Mouse (Mus musculus) CH12.LX (cell line): ENCODE results near the gene Mgat5b. TPM values are rescaled to one million over a fixed set of nuclear protein-coding genes. Genes with fewer than 3 reads are reported as not detected.

ENCODE experiments used
- DNase-seq: peaks from one replicate; pipeline ENCODE4 v3.0.0-alpha.2; 2013; ENCODE audit errors: extremely low read depth
- H3K27ac ChIP-seq: 2 replicates; pipeline ENCODE4 v1.5.1; 2012; ENCODE audit warnings: low read depth, mild to moderate bottlenecking, control low read depth, moderate library complexity; ENCODE audit not compliant: insufficient read depth
- H3K27me3 ChIP-seq: replicated peaks from 2 replicates; pipeline ENCODE3; 2012; ENCODE audit warnings: inconsistent platforms
- H3K36me3 ChIP-seq, 2 experiments: replicated peaks in 1 of 2; 2 replicates each; pipeline versions ENCODE3 to v1.6.1; 2012; ENCODE audit warnings: inconsistent platforms in 1 of 2, low read length in 1 of 2, mild to moderate bottlenecking in 1 of 2, mixed read lengths in 1 of 2, moderate library complexity in 1 of 2; ENCODE audit not compliant: control insufficient read depth in 1 of 2, insufficient read depth in 1 of 2
- H3K4me1 ChIP-seq, 2 experiments: 2 replicates each; pipeline ENCODE4 v1.6.1; 2012; ENCODE audit warnings: inconsistent platforms in 1 of 2, moderate library complexity in 1 of 2; ENCODE audit not compliant: insufficient read depth in 2 of 2, control insufficient read depth in 1 of 2
- H3K4me2 ChIP-seq: 2 replicates; pipeline ENCODE4 v1.6.1; 2012; ENCODE audit warnings: low read depth, mild to moderate bottlenecking, control low read depth; ENCODE audit not compliant: poor library complexity, insufficient read depth, severe bottlenecking
- H3K4me3 ChIP-seq, 3 experiments: fragments of 150-350 bp in 1 of 3; sonication (generic) in 1 of 3; replicated peaks in 1 of 3; 2 replicates each; pipeline versions ENCODE3 to v1.5.1; 2011 to 2012; ENCODE audit warnings: low read depth in 2 of 3, low read length in 2 of 3, mild to moderate bottlenecking in 2 of 3, moderate library complexity in 2 of 3, control low read depth in 1 of 3, improper control_type of control experiment in 1 of 3, inconsistent platforms in 1 of 3, mixed read lengths in 1 of 3; ENCODE audit not compliant: poor library complexity in 1 of 3
- H3K79me2 ChIP-seq: replicated peaks from 2 replicates; pipeline ENCODE4 v1.6.1; 2012; ENCODE audit warnings: mild to moderate bottlenecking, moderate library complexity; ENCODE audit not compliant: control insufficient read depth, poor library complexity, insufficient read depth, severe bottlenecking; ENCODE audit errors: extremely low read depth
- H3K9ac ChIP-seq: 2 replicates; pipeline ENCODE4 v1.6.1; 2012; ENCODE audit warnings: low read depth, mild to moderate bottlenecking, control low read depth, moderate library complexity; ENCODE audit not compliant: insufficient read depth
- H3K9me3 ChIP-seq: replicated peaks from 2 replicates; pipeline ENCODE3; 2012; ENCODE audit warnings: low read length, inconsistent platforms, mixed read lengths
- BHLHE40 ChIP-seq: IDR thresholded peaks from 2 replicates; pipeline ENCODE4 v1.6.1; 2011; ENCODE audit warnings: mild to moderate bottlenecking, low read depth, low read length, improper control_type of control experiment
- CHD1 ChIP-seq: IDR thresholded peaks from 2 replicates; pipeline ENCODE4 v1.6.1; 2012; ENCODE audit warnings: low read depth, low read length, improper control_type of control experiment, inconsistent platforms
- CTCF ChIP-seq, 2 experiments: IDR thresholded peaks in 1 of 2; conservative IDR thresholded peaks in 1 of 2; 2 replicates each; pipeline ENCODE4 v1.5.1; 2011 to 2012; ENCODE audit warnings: low read depth in 2 of 2, low read length in 2 of 2, improper control_type of control experiment in 1 of 2, inconsistent platforms in 1 of 2, mild to moderate bottlenecking in 1 of 2, moderate library complexity in 1 of 2
- ELF1 ChIP-seq: IDR thresholded peaks from 2 replicates; pipeline ENCODE4 v1.6.1; 2014; ENCODE audit warnings: low read depth, mild to moderate bottlenecking, inconsistent platforms, low read length, improper control_type of control experiment
- ETS1 ChIP-seq: conservative IDR thresholded peaks from 2 replicates; pipeline ENCODE4 v1.6.1; 2012; ENCODE audit warnings: low read depth, mild to moderate bottlenecking, inconsistent platforms, low read length, improper control_type of control experiment, moderate library complexity
- HCFC1 ChIP-seq: IDR thresholded peaks from 2 replicates; pipeline ENCODE4 v1.6.1; 2012; ENCODE audit warnings: low read depth, mild to moderate bottlenecking, inconsistent platforms, low read length, improper control_type of control experiment
- KAT2A ChIP-seq: IDR thresholded peaks from 2 replicates; pipeline ENCODE4 v1.6.1; 2012; ENCODE audit warnings: low read length, improper control_type of control experiment, inconsistent platforms; ENCODE audit not compliant: insufficient replicate concordance
- MAFK ChIP-seq: IDR thresholded peaks from 2 replicates; pipeline ENCODE4 v1.6.1; 2011; ENCODE audit warnings: low read length, improper control_type of control experiment; ENCODE audit not compliant: insufficient replicate concordance
- MAX ChIP-seq: IDR thresholded peaks from 2 replicates; pipeline ENCODE4 v1.6.1; 2011; ENCODE audit warnings: low read length, improper control_type of control experiment
- MEF2A ChIP-seq: IDR thresholded peaks from 2 replicates; pipeline ENCODE4 v1.6.1; 2014; ENCODE audit warnings: low read depth, mild to moderate bottlenecking, inconsistent platforms, low read length, improper control_type of control experiment, borderline replicate concordance
- MYC ChIP-seq: IDR thresholded peaks from 2 replicates; pipeline ENCODE4 v1.6.1; 2011; ENCODE audit warnings: low read depth, mild to moderate bottlenecking, improper control_type of control experiment, low read length
- PAX5 ChIP-seq: IDR thresholded peaks from 2 replicates; pipeline ENCODE4 v1.6.1; 2012; ENCODE audit warnings: low read length, inconsistent platforms, mixed read lengths
- RAD21 ChIP-seq: IDR thresholded peaks from 2 replicates; pipeline ENCODE4 v1.6.1; 2011; ENCODE audit warnings: low read depth, mild to moderate bottlenecking, low read length, improper control_type of control experiment, moderate library complexity
- SIN3A ChIP-seq: IDR thresholded peaks from 2 replicates; pipeline ENCODE4 v1.6.1; 2012; ENCODE audit warnings: low read length, improper control_type of control experiment, inconsistent platforms
- SMC3 ChIP-seq: IDR thresholded peaks from 2 replicates; pipeline ENCODE4 v1.6.1; 2011; ENCODE audit warnings: low read depth, low read length, improper control_type of control experiment
- TBP ChIP-seq: conservative IDR thresholded peaks from 2 replicates; pipeline ENCODE4 v1.6.1; 2011; ENCODE audit warnings: low read depth, low read length, improper control_type of control experiment
- TCF12 ChIP-seq: IDR thresholded peaks from 2 replicates; pipeline ENCODE4 v1.6.1; 2014; ENCODE audit warnings: low read depth, mild to moderate bottlenecking, inconsistent platforms, low read length, improper control_type of control experiment
- UBTF ChIP-seq: IDR thresholded peaks from 2 replicates; pipeline ENCODE4 v1.6.1; 2012; ENCODE audit warnings: low read depth, mild to moderate bottlenecking, inconsistent platforms, low read length, improper control_type of control experiment, moderate library complexity
- USF2 ChIP-seq: conservative IDR thresholded peaks from 2 replicates; pipeline ENCODE4 v1.6.1; 2011; ENCODE audit warnings: low read depth, low read length, improper control_type of control experiment
- ZKSCAN1 ChIP-seq: IDR thresholded peaks from 2 replicates; pipeline ENCODE4 v1.6.1; 2012; ENCODE audit warnings: low read depth, inconsistent platforms, low read length, improper control_type of control experiment, borderline replicate concordance
- ZMIZ1 ChIP-seq: IDR thresholded peaks from 2 replicates; pipeline ENCODE4 v1.6.1; 2012; ENCODE audit warnings: low read depth, mild to moderate bottlenecking, inconsistent platforms, low read length, improper control_type of control experiment
- dilution Hi-C: fragments of 300-500 bp; cut with MboI; formaldehyde crosslinking; loops from 2 replicates; pipeline ENCODE4 v1.14.3; 2020; ENCODE audit warnings: low sequenced_read_pairs; ENCODE audit not compliant: extremely low pct_unique_long_range_greater_than_20kb, extremely low pct_ligation_motif_present
- in situ Hi-C: fragments of 300-500 bp; cut with MboI; formaldehyde crosslinking; loops from 3 replicates; pipeline ENCODE4 v1.14.3; 2019; ENCODE audit warnings: low sequenced_read_pairs, low pct_ligation_motif_present, low pct_unique_long_range_greater_than_20kb, mixed read lengths
- polyA plus RNA-seq: library from polyadenylated mRNA; unstranded; fragments of >175 nt; gene quantifications from 2 replicates; pipeline ENCODE4 v1.2.1, GENCODE M21; 2012; ENCODE audit warnings: low read depth; ENCODE audit not compliant: insufficient read length
- total RNA-seq, 2 experiments: library from RNA; depleted of rRNA; stranded (reverse); fragments of 300-350 nt in 1 of 2; fragments of >200 nt in 1 of 2; gene quantifications; 2 replicates each; pipeline ENCODE4 v1.2.3; 2012 to 2014

Mgat5b gene
- total and polyA plus RNA-seq, 3 experiments: not detected

DNA sequence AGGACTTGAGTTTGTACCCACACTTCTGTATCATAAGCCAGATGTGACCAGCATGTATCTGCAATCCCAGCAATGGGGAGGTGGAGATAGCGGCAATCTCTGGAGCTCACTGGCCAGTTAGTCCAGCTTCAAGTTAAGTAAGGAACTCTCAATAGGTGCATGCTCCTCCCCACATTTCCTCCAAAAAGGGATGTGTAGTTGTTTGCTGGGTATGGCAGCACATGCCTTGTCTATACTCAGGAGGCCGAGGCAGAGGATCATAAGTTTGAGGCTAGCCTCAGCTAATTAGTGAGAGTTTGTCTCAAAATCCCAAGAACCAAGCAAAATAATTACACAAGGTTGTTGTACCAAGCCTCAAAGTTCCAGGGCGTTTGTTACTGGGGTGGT lies 110.9 kb downstream of the Mgat5b start:
- DNase-seq: no peak
- no peak overlapping the region for H3K4me3 ChIP-seq
- no peaks in the 10 kb centered on the region for H3K79me2 ChIP-seq
- no peak overlapping the region for H3K4me2 ChIP-seq
- no peak overlapping the region for H3K9ac ChIP-seq
- H3K4me1 ChIP-seq: peaks cover 25 to 37% of the 10 kb centered on the region in 2 experiments
- H3K27ac ChIP-seq: no peak overlapping the region
- no peaks in the 10 kb centered on the region for H3K36me3 ChIP-seq
- H3K27me3 ChIP-seq: peaks cover 22% of the 10 kb centered on the region
- dilution Hi-C loops: no loop called here
- H3K9me3 ChIP-seq: peaks cover 17% of the 10 kb centered on the region
- in situ Hi-C loops: no loop called here
- no peak for TF ChIP-seq TBP
- TF ChIP-seq SIN3A: no peak
- no peak for TF ChIP-seq PAX5
- no peak for TF ChIP-seq ZKSCAN1
- no peak for TF ChIP-seq ZMIZ1
- no peak for TF ChIP-seq HCFC1
- TF ChIP-seq MYC: no peak
- no peak for TF ChIP-seq RAD21
- TF ChIP-seq SMC3: no peak
- no peak for TF ChIP-seq UBTF
- no peak for TF ChIP-seq ELF1

DNA sequence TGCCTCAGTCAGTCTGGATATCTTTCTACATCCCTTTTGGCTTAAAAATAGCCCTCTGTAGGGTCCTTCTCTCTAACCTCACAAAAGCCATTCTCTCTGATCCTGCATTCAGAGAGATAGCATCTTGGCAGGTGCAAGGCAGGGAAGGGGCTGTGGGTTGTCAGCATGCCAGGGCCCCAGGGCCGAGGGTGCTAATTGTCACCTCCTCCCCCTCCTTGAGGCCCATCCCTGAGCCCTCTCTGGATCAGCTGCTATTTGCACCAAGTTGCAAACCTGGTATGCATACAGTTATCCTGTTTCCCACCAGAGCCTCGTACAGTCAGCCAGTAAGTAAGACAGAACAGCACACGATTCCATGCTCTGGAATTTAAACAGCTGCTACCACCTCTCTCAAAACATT lies 111.4 kb downstream of the Mgat5b start:
- H3K27me3 ChIP-seq: peaks cover 22% of the 10 kb centered on the region
- H3K9ac ChIP-seq: no peak overlapping the region
- H3K79me2 ChIP-seq: no peaks in the 10 kb centered on the region
- in situ Hi-C loops: no loop called here
- no peak overlapping the region for H3K4me2 ChIP-seq
- H3K4me3 ChIP-seq: no peak overlapping the region
- DNase-seq: no peak
- no peak overlapping the region for H3K27ac ChIP-seq
- TF ChIP-seq CTCF (conservative IDR thresholded peaks at IDR 0.05 in 1 of 2, IDR thresholded peaks at IDR 0.05 in 1 of 2; ENCODE audit: low read depth in 2 of 2, low read length in 2 of 2) (no peak), TBP (no peak), TCF12 (no peak), MYC (no peak)
- dilution Hi-C loops: no loop called here
- H3K36me3 ChIP-seq: no peaks in the 10 kb centered on the region
- H3K4me1 ChIP-seq: peaks cover 25 to 37% of the 10 kb centered on the region in 2 experiments
- H3K9me3 ChIP-seq: peaks cover 13% of the 10 kb centered on the region

- in situ Hi-C loops (no loop called here), dilution Hi-C loops (no loop called here)
- Histone ChIP-seq H3K4me3 (no peak overlapping the region), H3K9ac (no peak overlapping the region), H3K9me3 (peaks cover 12% of the 10 kb centered on the region), H3K36me3 (no peaks in the 10 kb centered on the region), H3K4me1 (peaks cover 25 to 37% of the 10 kb centered on the region in 2 experiments), H3K4me2 (no peak overlapping the region), H3K27ac (no peak overlapping the region), H3K27me3 (peaks cover 26% of the 10 kb centered on the region), H3K79me2 (no peaks in the 10 kb centered on the region)
- no peak for DNase-seq
- no peak for TF ChIP-seq PAX5
- TF ChIP-seq MAX: no peak
- no peak for TF ChIP-seq RAD21
- no peak for TF ChIP-seq SMC3
- no peak for TF ChIP-seq CHD1
- no peak for TF ChIP-seq USF2
- no peak for TF ChIP-seq ELF1
- no peak for TF ChIP-seq BHLHE40
- TF ChIP-seq MEF2A: no peak
- TF ChIP-seq KAT2A: no peak
- no peak for TF ChIP-seq ETS1
- TF ChIP-seq TCF12: no peak
- no peak for TF ChIP-seq MAFK
Measured at GRCm38 (mm10) chr11:117030471-117031101, 111.9 kb downstream of the Mgat5b start.
